Mouse (Mus musculus) heart, embryonic 12.5 days (tissue): ENCODE results near the gene Cep170. TPM values are rescaled to one million over a fixed set of nuclear protein-coding genes. Genes with fewer than 3 reads are reported as not detected.

ENCODE experiments used
- ATAC-seq: fragments of 200-750 bp; cut with Nextera tagmentation; 2 replicates; pipeline ENCODE4 v1.8.0; 2017; ENCODE audit warnings: moderate TSS enrichment, moderate library complexity; ENCODE audit not compliant: insufficient number of reproducible peaks, low FRiP score
- H3K27ac ChIP-seq: fragments of 300-500 bp; sonication (generic); 2 replicates; pipeline ENCODE4 v1.5.1; 2016; ENCODE audit warnings: mild to moderate bottlenecking, moderate library complexity; ENCODE audit not compliant: poor library complexity, severe bottlenecking
- H3K27me3 ChIP-seq: fragments of 300-500 bp; sonication (generic); replicated peaks from 2 replicates; pipeline ENCODE4 v1.6.1; 2016; ENCODE audit warnings: mild to moderate bottlenecking, moderate library complexity
- H3K36me3 ChIP-seq: fragments of 300-500 bp; sonication (generic); 2 replicates; pipeline ENCODE4 v1.6.1; 2016; ENCODE audit warnings: mild to moderate bottlenecking, moderate library complexity
- H3K4me1 ChIP-seq: fragments of 300-500 bp; sonication (generic); replicated peaks from 2 replicates; pipeline ENCODE4 v1.6.1; 2016; ENCODE audit warnings: mild to moderate bottlenecking
- H3K4me2 ChIP-seq: fragments of 300-500 bp; sonication (generic); 2 replicates; pipeline ENCODE4 v1.6.1; 2016; ENCODE audit warnings: mild to moderate bottlenecking, moderate library complexity
- H3K4me3 ChIP-seq: fragments of 300-500 bp; sonication (generic); 2 replicates; pipeline ENCODE4 v1.5.1; 2016; ENCODE audit warnings: mild to moderate bottlenecking
- H3K9ac ChIP-seq: fragments of 300-500 bp; sonication (generic); 2 replicates; pipeline ENCODE4 v1.6.1; 2016; ENCODE audit warnings: mild to moderate bottlenecking, moderate library complexity
- H3K9me3 ChIP-seq: fragments of 300-500 bp; sonication (generic); replicated peaks from 2 replicates; pipeline ENCODE4 v1.6.1; 2016; ENCODE audit warnings: mild to moderate bottlenecking, moderate library complexity
- WGBS: fragments of 180-500 bp; shearing (Covaris S2); methylation state at CpG from one replicate; pipeline ENCODE4 v1.1.7; 2016; 5-methylcytosine and 5-hydroxymethylcytosine counted together
- polyA plus RNA-seq: library from polyadenylated mRNA; unstranded; fragments of >200 nt; fragmentation: Nextera tagmentation; extraction: Ambion mirVana; gene quantifications from 2 replicates; pipeline ENCODE4 v1.2.1, GENCODE M21; 2016

Gene Cep170
- polyA plus RNA-seq, 1 experiment from 2014 or later, result 29.6 TPM

DNA sequence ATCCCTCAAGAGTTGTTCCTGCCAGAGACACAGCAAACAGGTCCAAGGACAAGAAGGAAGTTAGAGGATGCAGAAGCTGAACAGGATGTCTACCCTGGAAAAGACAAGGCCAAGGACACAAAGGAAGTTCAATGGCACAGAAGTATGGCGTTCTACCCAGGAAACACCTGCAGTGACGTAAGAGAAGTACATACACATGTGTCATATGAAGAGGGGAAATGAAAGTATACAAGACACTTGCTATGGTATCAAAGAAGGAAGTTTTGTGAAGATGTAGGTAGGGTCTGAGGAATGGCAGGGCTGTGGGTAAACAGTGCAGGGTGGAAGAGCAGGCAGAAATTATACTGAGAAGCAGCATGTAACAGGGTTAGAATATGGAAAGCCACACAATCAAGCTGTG is 81.0 kb downstream of the Cep170 start:
- no peaks in the 10 kb centered on the region for H3K4me1 ChIP-seq
- H3K27me3 ChIP-seq, result no peaks in the 10 kb centered on the region
- H3K9ac ChIP-seq, result no peak overlapping the region
- WGBS, result 92% methylated on average over 2 of the region's 2 CpGs
- no peak overlapping the region for H3K27ac ChIP-seq
- ATAC-seq, result no peak
- H3K4me3 ChIP-seq, result no peak overlapping the region
- H3K4me2 ChIP-seq, result no peak overlapping the region
- no peaks in the 10 kb centered on the region for H3K9me3 ChIP-seq
- peaks cover 60% of the 10 kb centered on the region for H3K36me3 ChIP-seq

DNA sequence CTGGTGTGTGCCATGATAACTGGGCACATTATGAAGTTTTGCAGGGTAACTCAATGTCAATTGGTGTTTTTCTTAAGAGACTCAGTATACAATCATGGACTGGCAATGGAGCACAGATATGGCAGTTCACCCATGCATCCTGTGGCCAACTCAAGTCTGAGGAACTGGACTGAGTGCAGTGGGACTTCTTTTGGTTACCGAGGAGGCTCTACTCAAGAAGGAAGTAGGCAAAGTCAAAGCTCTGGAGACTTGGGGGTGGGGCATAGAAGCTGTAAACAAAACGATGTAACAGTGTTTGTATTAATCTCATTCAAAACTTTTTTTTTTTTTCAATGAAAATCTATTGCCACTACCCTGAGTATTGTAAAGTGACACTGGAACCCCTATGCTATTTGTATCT is 83.3 kb downstream of the Cep170 start:
- Histone ChIP-seq H3K36me3 (peaks cover 46% of the 10 kb centered on the region), H3K9me3 (no peaks in the 10 kb centered on the region), H3K27me3 (no peaks in the 10 kb centered on the region), H3K27ac (no peak overlapping the region), H3K4me3 (no peak overlapping the region), H3K4me2 (no peak overlapping the region), H3K4me1 (no peaks in the 10 kb centered on the region), H3K9ac (no peak overlapping the region)
- 89% methylated on average over 2 of the region's 2 CpGs for whole genome bisulfite sequencing
- no peak for ATAC-seq

DNA sequence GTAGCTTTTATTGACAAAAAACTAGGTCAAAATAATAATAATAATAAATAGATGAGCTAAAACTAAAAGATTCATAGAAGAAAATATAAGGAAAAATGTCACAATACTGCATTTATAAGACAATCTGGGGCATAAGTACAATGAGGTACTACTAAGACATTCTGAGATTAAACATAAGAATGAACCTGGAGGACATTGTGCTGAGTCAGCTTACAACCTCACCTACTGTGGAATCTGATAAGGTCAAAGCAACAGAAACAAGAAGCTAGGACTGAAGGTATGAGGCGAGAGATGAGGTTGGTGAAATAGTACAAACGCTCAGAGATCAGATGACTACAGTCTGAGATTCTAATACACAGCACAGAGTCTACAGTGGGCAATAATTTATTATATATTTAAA is 86.5 kb downstream of the Cep170 start:
- H3K4me3 ChIP-seq, result no peak overlapping the region
- no peak overlapping the region for H3K4me2 ChIP-seq
- no peaks in the 10 kb centered on the region for H3K9me3 ChIP-seq
- no peak overlapping the region for H3K27ac ChIP-seq
- H3K36me3 ChIP-seq, result peaks cover 29% of the 10 kb centered on the region
- no peak for ATAC-seq
- H3K9ac ChIP-seq, result no peak overlapping the region
- no peaks in the 10 kb centered on the region for H3K4me1 ChIP-seq
- 85% methylated on average over 2 of the region's 2 CpGs for WGBS
- no peaks in the 10 kb centered on the region for H3K27me3 ChIP-seq

DNA sequence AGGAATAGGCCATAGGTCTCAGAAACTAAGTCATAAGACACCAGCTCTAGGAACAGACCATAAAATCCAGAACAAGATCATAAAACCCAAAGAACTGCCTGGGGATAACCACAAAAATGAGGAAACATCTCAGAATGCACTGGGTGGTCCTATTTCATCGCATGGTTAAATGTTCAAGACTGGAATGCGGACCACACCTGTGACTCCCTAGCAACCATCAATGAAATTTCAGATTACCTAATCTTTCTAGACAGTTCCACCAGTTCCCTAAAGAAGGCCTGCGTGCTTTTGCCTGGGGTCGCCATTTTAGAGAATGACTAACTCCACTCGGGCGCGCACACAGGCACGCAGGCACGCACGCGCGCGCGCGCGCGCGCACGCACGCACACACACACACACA is 89.1 kb downstream of the Cep170 start:
- Histone ChIP-seq H3K27ac (no peak overlapping the region), H3K36me3 (peaks cover 11% of the 10 kb centered on the region; the same call in 1 of the 2 replicates), H3K9ac (no peak overlapping the region), H3K9me3 (no peaks in the 10 kb centered on the region), H3K4me3 (no peak overlapping the region), H3K27me3 (no peaks in the 10 kb centered on the region), H3K4me2 (no peak overlapping the region), H3K4me1 (no peaks in the 10 kb centered on the region)
- no peak for ATAC-seq
- WGBS, result 93% methylated on average over 20 of the region's 20 CpGs

DNA sequence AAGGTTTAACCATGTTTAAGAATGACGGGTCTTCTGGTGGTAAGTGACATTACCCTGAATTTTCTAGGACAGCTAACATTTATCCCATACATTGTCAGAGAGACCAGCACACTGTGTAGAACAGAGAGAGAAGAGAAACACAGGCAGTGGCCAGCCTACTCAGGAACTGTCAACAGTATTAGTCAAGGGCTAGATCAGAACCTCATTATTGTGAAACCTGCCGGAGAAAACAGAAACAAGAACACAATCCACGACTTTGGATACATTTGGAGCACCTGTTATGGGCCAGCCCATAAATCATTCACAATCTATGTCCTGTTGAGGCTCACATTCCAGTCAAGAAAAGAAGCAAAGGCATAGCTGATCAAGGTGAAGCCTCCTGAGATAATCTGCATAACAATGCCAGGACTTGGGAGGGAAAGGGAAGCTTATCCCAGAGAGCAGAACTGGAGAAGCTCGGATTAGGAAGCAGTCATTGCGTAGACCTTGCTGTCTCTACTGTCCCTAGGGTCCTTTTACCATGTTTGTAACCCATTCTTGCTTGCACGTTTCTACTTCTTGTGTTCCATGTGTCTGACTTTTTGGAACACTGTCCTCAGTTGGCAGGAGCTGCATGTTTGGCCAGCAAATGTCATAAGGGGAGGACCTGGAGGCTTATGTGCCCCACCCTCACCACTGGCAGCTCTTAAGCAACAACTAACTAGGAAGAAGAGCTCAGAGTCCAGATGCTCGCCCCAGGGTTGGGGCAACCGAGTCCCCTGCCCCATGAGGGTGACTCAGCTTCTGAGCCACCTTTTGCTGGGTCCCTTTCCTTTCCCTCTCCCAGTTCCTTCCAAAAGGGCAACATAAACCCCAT is 89.8 kb downstream of the Cep170 start:
- ATAC-seq, result no peak
- Histone ChIP-seq H3K9ac (no peak overlapping the region), H3K4me3 (no peak overlapping the region), H3K4me2 (no peak overlapping the region), H3K36me3 (peaks cover 10% of the 10 kb centered on the region; the same call in 1 of the 2 replicates), H3K4me1 (no peaks in the 10 kb centered on the region), H3K9me3 (0 out of 2 replicates have a peak, but pooled peaks cover 2% of the 10 kb centered on the region), H3K27ac (no peak overlapping the region), H3K27me3 (no peaks in the 10 kb centered on the region)
- 78% methylated on average over 8 of the region's 8 CpGs for WGBS

- Histone ChIP-seq H3K36me3 (no peaks in the 10 kb centered on the region), H3K4me2 (no peak overlapping the region), H3K4me3 (no peak overlapping the region), H3K9me3 (no peaks in the 10 kb centered on the region), H3K27me3 (no peaks in the 10 kb centered on the region), H3K27ac (no peak overlapping the region), H3K4me1 (no peaks in the 10 kb centered on the region), H3K9ac (no peak overlapping the region)
- 34% methylated on average over 2 of the region's 2 CpGs for WGBS
- ATAC-seq, result no peak
Measured at GRCm38 (mm10) chr1:176712436-176712835, 101.4 kb downstream of the Cep170 start.

DNA sequence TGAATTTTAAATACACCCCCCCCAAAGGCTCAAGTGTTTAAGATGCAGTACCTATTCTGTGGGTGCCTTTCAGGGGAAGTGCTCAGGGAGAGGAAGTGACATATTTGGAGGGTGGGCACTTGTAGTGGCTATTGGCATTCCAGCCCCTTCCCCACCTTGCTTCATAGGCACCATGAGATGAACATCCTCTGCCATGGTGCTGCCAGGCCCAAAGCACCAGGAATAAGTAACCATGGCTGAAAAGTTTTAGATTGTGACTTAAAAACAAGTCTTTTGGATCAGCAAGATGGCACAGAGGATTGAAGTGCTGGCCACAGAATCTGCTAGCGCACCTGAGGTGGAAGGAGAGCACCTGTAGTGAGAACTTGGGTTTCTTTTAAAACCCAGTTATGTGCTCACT is 113.6 kb downstream of the Cep170 start:
- WGBS, result 91% methylated on average over 1 of the region's 1 CpGs
- no peak for ATAC-seq

GRCm38 (mm10) chr1:176699793-176700192 is 114.1 kb downstream of the Cep170 start:
- Histone ChIP-seq H3K4me3 (no peak overlapping the region), H3K36me3 (no peaks in the 10 kb centered on the region), H3K9me3 (no peaks in the 10 kb centered on the region), H3K27ac (no peak overlapping the region), H3K4me1 (no peaks in the 10 kb centered on the region), H3K9ac (no peak overlapping the region), H3K4me2 (no peak overlapping the region), H3K27me3 (no peaks in the 10 kb centered on the region)
- ATAC-seq, result no peak

More for the DNA sequence above, 113.6 kb downstream of the Cep170 start:
- H3K9me3 ChIP-seq, result no peaks in the 10 kb centered on the region
- no peak overlapping the region for H3K27ac ChIP-seq
- H3K9ac ChIP-seq, result no peak overlapping the region
- H3K27me3 ChIP-seq, result no peaks in the 10 kb centered on the region
- H3K4me1 ChIP-seq, result no peaks in the 10 kb centered on the region
- no peak overlapping the region for H3K4me3 ChIP-seq
- H3K4me2 ChIP-seq, result no peak overlapping the region
- no peaks in the 10 kb centered on the region for H3K36me3 ChIP-seq

DNA sequence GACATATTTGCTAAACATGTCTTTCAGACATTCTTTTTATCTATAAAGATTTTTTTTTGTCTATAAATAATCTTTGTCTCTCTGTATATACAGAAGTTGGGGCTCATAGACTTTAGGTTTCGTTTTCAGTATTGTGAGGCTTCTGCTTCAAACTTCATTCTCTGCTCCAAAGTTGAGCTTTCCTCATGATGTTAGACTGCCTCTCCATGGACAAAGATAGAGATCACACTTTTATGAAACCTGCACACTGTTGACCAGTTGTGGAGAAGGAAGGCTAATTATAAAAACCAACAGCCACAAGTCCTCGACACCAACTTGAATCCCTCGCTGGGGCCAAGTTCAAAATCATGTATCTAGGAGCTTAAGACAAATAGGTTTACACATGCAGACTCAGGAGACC is 115.2 kb downstream of the Cep170 start:
- Histone ChIP-seq H3K4me2 (no peak overlapping the region), H3K4me3 (no peak overlapping the region), H3K27ac (no peak overlapping the region), H3K4me1 (no peaks in the 10 kb centered on the region), H3K9me3 (no peaks in the 10 kb centered on the region), H3K9ac (no peak overlapping the region), H3K27me3 (no peaks in the 10 kb centered on the region), H3K36me3 (no peaks in the 10 kb centered on the region)
- 69% methylated on average over 3 of the region's 3 CpGs for whole genome bisulfite sequencing
- no peak for ATAC-seq

DNA sequence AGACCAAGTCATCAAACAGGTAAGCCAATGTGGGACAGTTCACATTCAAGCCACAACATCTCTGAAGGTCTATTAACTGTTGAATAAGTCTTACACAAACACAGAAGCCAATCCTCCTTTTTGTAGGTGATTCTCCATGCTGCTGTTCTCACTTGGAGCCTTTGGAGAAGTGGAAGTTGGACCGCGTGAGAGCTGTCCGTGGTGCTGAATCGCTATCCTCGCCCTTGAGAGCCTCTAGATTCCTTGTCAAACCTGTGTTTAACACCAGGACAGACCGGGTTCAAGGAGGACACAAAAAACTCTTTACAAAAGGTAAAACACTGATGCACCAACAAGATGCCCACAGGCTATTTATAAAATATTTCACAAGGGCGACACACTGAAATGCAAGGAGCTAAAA is 116.8 kb downstream of the Cep170 start:
- Histone ChIP-seq H3K9ac (no peak overlapping the region), H3K27me3 (no peaks in the 10 kb centered on the region), H3K4me2 (no peak overlapping the region), H3K4me3 (no peak overlapping the region), H3K9me3 (0 out of 2 replicates have a peak, but pooled peaks cover 3% of the 10 kb centered on the region), H3K36me3 (no peaks in the 10 kb centered on the region), H3K27ac (no peak overlapping the region), H3K4me1 (no peaks in the 10 kb centered on the region)
- no peak for ATAC-seq
- WGBS, result 12% methylated on average over 7 of the region's 7 CpGs

DNA sequence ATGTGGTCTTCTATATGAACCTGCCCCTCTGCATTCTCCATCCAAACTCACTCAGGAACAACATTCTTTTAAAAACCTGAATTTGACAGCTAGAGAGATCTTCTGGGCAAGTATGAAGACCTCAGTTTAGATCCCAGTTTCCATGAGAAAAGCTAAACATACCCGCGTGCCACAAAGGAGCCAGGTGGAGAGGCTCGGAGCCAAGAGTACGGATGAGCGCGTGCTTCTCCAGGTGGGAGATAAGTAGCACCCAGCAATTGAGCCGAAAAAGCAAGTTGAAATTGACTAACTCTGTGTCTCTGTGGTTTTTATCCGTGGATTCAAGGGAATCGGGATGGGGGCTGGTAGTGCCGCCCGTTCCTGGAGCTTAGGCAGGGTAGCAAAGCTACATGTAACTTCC is 122.8 kb downstream of the Cep170 start:
- WGBS, result 89% methylated on average over 11 of the region's 11 CpGs
- Histone ChIP-seq H3K36me3 (no peaks in the 10 kb centered on the region), H3K4me3 (no peak overlapping the region), H3K27me3 (no peaks in the 10 kb centered on the region), H3K27ac (no peak overlapping the region), H3K9ac (no peak overlapping the region), H3K4me2 (no peak overlapping the region), H3K9me3 (0 out of 2 replicates have a peak, but pooled peaks cover 3% of the 10 kb centered on the region), H3K4me1 (no peaks in the 10 kb centered on the region)
- ATAC-seq, result no peak
